Mouse (Mus musculus): ENCODE measurements around the gene Fras1.

GRCm38 (mm10) chr5:96635146-96635862 lies 261.5 kb downstream of the Fras1 start:
- TF ChIP-seq CTCF (IDR thresholded peaks at IDR 0.05; ENCODE audit: low read depth, low read length): no peak
- no peak for TF ChIP-seq POLR2A (IDR thresholded peaks at IDR 0.05; ENCODE audit: extremely low read depth, insufficient read depth, low read length)
